Mouse (Mus musculus): ENCODE data around the gene Mkrn1. TPM values are rescaled to one million over a fixed set of nuclear protein-coding genes. Genes with fewer than 3 reads are reported as not detected.

Gene Mkrn1
- polyA plus RNA-seq (2012) = 86.9 and 108 TPM in 2 replicates

DNA sequence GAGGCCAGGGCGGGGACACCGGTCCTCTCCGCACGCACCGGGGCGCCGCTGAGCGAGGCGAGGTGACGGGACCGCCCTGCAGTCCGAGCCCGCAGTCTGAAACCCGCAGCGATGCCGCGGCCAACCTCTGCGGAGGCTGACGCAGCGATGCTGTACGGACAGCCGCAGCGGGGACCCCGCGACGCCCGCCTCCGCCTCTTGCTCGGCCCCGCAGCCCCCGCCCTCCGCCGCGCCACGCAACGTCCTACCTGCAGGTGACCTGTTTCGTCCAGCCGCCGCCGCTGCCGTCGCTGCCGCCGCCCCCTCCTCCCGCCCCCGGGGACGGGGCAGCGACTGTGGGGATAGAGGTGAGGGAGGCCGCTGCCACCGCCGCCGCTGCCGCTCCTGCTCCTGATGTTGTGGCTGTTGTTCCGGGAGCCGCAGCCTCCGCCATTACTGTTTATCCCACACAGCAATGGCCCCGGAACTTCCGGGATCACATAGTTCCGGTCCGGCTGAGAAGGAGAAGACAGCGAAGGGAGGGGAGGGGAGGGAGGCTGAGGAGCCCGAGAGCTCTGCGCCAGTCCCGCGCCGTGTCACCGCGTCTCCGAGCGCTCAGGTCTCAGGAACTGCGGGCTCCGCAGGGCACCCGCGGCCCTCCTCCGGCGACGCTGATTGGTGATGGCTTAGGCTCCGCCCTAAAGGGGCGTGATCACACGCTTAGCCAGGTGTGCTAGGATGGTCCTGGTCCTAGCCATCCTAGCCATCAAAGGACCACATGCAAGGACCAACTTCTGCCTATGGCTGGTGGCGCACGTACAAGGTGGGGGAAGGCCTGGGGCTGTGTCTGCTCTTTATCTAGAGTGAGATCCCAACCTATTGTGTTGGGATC lies at the start of gene Mkrn1:
Gene Mkrn1 (minus strand): TSS at position 612 of the 871 bp plus-strand sequence.
- Histone ChIP-seq H3K4me1 (ENCODE audit: control insufficient read depth) (peaks cover 77% of the 10 kb centered on the region), H3K36me3 (ENCODE audit: control insufficient read depth) (peaks cover 39% of the 10 kb centered on the region), H3K27me3 (ENCODE audit: control insufficient read depth) (peaks cover 11% of the 10 kb centered on the region), H3K9me3 (ENCODE audit: control insufficient read depth, low read length) (peaks cover 3% of the 10 kb centered on the region), H3K4me3 (replicated peaks) (peak within 1 kb of the TSS; percentile 82)
- TF ChIP-seq GATA1 (IDR thresholded peaks at IDR 0.05; ENCODE audit: low read length) = no peak
- TF ChIP-seq TAL1 (IDR thresholded peaks at IDR 0.05; ENCODE audit: low read length) = no peak

GRCm38 (mm10) chr6:39469427-39469826 lies 49.2 kb upstream of the Mkrn1 start:
- no peaks in the 10 kb centered on the region for H3K36me3 ChIP-seq (ENCODE audit: control insufficient read depth)

DNA sequence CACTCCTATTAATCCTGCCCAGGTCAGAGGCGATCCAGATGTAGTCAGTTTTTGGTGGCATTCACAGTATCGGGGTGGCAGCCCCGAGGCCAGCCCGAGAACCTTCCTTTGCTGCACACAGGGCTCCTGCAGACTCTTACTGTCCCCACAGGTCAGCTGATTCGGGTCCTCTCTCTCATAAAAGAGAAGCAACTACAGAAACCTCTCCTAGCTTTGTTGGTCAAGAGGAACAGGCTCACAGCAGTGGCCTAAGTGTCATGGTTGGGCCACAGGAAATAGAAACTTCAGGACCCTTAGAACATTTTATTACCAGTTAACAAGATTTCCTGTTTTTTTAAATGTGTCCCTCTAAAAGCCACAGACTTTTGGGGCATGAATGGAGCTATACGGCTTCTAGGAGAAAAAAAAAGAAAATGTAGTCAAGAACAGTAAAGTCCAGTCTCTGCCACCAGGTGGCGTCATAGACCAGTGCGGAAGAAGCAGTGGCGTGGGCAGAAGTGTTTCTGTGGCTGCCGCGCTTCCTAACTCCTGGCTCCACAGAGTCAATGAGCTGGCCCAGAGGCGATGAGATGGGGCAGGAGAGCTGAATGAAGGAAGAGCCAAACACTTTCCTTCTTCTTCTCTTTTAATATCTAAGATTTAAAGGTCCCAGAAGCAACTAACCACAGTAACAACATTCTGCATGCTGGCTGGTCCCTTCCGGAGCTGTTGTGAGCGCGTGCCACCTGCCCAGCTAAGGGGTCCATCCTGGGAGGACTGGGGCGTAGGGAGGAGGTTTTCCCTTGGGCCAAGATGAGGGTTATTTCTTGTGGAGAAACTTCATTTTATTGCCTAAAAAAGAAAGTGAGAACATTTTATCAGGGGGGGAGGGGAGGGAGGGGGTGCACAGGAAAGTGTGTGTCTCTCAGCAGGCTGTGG lies 42.6 kb upstream of the Mkrn1 start:
- Histone ChIP-seq H3K36me3 (ENCODE audit: control insufficient read depth) (no peaks in the 10 kb centered on the region), H3K4me3 (replicated peaks) (no peak overlapping the region), H3K27me3 (ENCODE audit: control insufficient read depth) (no peaks in the 10 kb centered on the region), H3K9me3 (ENCODE audit: control insufficient read depth, low read length) (peaks cover 2% of the 10 kb centered on the region; the same call in 1 of the 2 replicates), H3K4me1 (ENCODE audit: control insufficient read depth) (peaks cover 6% of the 10 kb centered on the region)
- TF ChIP-seq GATA1 (IDR thresholded peaks at IDR 0.05; ENCODE audit: low read length) = no peak
- TF ChIP-seq TAL1 (IDR thresholded peaks at IDR 0.05; ENCODE audit: low read length) = no peak

More at GRCm38 (mm10) chr6:39469427-39469826, 49.2 kb upstream of the Mkrn1 start:
- no peaks in the 10 kb centered on the region for H3K4me1 ChIP-seq (ENCODE audit: control insufficient read depth)
- no peaks in the 10 kb centered on the region for H3K27me3 ChIP-seq (ENCODE audit: control insufficient read depth)
- no peaks in the 10 kb centered on the region for H3K9me3 ChIP-seq (ENCODE audit: control insufficient read depth, low read length)
- no peak overlapping the region for H3K4me3 ChIP-seq (replicated peaks)
- no peak for TF ChIP-seq TAL1 (IDR thresholded peaks at IDR 0.05; ENCODE audit: low read length)
- TF ChIP-seq GATA1 (IDR thresholded peaks at IDR 0.05; ENCODE audit: low read length) = no peak

GRCm38 (mm10) chr6:39460040-39460439 lies 39.8 kb upstream of the Mkrn1 start:
- Histone ChIP-seq H3K4me1 (ENCODE audit: control insufficient read depth) (peaks cover 9% of the 10 kb centered on the region), H3K27me3 (ENCODE audit: control insufficient read depth) (no peaks in the 10 kb centered on the region), H3K4me3 (replicated peaks) (no peak overlapping the region), H3K36me3 (ENCODE audit: control insufficient read depth) (no peaks in the 10 kb centered on the region), H3K9me3 (ENCODE audit: control insufficient read depth, low read length) (peaks cover 2% of the 10 kb centered on the region; the same call in 1 of the 2 replicates)
- TF ChIP-seq GATA1 (IDR thresholded peaks at IDR 0.05; ENCODE audit: low read length) (no peak), TAL1 (IDR thresholded peaks at IDR 0.05; ENCODE audit: low read length) (no peak)

DNA sequence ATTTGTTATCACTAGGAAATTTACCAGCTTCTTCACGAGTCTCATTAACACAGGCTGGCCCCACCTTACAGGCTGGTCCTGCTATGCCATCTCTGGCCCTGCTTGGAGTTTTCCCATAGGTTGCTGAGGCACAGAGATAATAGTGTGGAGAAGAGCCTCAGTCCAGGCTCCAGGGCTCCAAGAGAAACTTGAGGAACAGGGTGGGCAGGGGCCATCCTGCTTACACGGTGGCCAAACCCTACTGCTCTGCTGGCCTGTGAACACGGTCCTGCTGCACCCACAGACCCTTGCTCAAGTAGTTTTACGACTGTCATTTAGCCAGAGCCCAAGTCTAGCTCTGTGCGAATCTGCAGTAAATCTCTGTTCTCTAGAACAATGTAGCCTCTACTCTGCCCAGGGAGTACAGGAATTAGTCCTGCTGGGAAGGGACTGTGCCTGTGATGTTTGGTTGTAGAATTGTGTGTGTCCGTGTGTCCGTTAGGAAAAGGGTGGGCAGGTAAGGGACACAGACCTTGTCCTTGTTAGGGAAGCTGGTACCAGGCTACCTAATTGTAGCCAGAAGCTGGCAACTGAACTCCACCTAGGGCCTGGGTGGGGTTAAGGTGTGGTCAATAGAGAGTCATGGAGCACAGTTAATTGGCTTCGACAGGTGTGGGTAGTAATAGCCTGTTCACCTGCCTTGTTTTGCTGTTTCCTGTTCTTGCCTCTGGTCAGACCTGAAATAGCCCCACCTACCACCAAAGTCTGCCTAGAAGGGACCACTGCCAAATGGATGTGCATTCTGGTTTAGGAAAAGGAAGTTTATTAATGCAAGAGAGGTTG lies 35.3 kb upstream of the Mkrn1 start:
- TF ChIP-seq GATA1 (IDR thresholded peaks at IDR 0.05; ENCODE audit: low read length) (no peak), TAL1 (IDR thresholded peaks at IDR 0.05; ENCODE audit: low read length) (no peak)

DNA sequence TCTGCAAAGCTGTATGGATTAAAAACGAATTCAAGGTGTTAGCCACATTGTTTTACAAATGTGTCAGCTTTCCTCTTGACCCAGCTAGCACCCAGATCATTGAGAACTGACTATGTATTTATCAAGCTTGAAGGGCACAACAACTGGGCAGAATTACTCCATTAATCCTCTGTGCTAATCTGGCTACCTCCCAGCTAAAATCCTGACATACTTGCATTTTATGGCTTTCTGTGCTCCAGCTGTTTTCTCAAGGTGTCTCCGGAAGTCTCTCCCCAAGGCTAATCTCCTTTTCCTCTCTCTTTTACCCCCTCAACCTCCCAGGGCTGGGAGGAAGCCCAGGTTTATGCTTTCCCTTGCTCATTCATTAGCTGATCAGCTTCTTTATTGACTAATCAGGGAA lies 34.4 kb upstream of the Mkrn1 start:
- Histone ChIP-seq H3K4me3 (replicated peaks) (no peak overlapping the region), H3K4me1 (ENCODE audit: control insufficient read depth) (peaks cover 6% of the 10 kb centered on the region), H3K9me3 (ENCODE audit: control insufficient read depth, low read length) (no peaks in the 10 kb centered on the region), H3K36me3 (ENCODE audit: control insufficient read depth) (no peaks in the 10 kb centered on the region), H3K27me3 (ENCODE audit: control insufficient read depth) (peaks cover 3% of the 10 kb centered on the region)
- no peak for TF ChIP-seq TAL1 (IDR thresholded peaks at IDR 0.05; ENCODE audit: low read length)
- TF ChIP-seq GATA1 (IDR thresholded peaks at IDR 0.05; ENCODE audit: low read length) = no peak

More for the DNA sequence above, 35.3 kb upstream of the Mkrn1 start:
- Histone ChIP-seq H3K9me3 (ENCODE audit: control insufficient read depth, low read length) (peaks cover 2% of the 10 kb centered on the region; the same call in 1 of the 2 replicates), H3K36me3 (ENCODE audit: control insufficient read depth) (no peaks in the 10 kb centered on the region), H3K4me3 (replicated peaks) (no peak overlapping the region), H3K4me1 (ENCODE audit: control insufficient read depth) (peaks cover 4% of the 10 kb centered on the region), H3K27me3 (ENCODE audit: control insufficient read depth) (no peaks in the 10 kb centered on the region)

GRCm38 (mm10) chr6:39453564-39453963 lies 33.3 kb upstream of the Mkrn1 start:
- Histone ChIP-seq H3K27me3 (ENCODE audit: control insufficient read depth) (peaks cover 10% of the 10 kb centered on the region), H3K36me3 (ENCODE audit: control insufficient read depth) (no peaks in the 10 kb centered on the region), H3K4me3 (replicated peaks) (no peak overlapping the region), H3K4me1 (ENCODE audit: control insufficient read depth) (peaks cover 6% of the 10 kb centered on the region), H3K9me3 (ENCODE audit: control insufficient read depth, low read length) (no peaks in the 10 kb centered on the region)
- no peak for TF ChIP-seq TAL1 (IDR thresholded peaks at IDR 0.05; ENCODE audit: low read length)
- TF ChIP-seq GATA1 (IDR thresholded peaks at IDR 0.05; ENCODE audit: low read length) = no peak

GRCm38 (mm10) chr6:39451033-39451432 lies 30.8 kb upstream of the Mkrn1 start:
- Histone ChIP-seq H3K36me3 (ENCODE audit: control insufficient read depth) (no peaks in the 10 kb centered on the region), H3K27me3 (ENCODE audit: control insufficient read depth) (peaks cover 20% of the 10 kb centered on the region), H3K9me3 (ENCODE audit: control insufficient read depth, low read length) (peaks cover 3% of the 10 kb centered on the region; the same call in 1 of the 2 replicates), H3K4me3 (replicated peaks) (no peak overlapping the region), H3K4me1 (ENCODE audit: control insufficient read depth) (peaks cover 13% of the 10 kb centered on the region)
- TF ChIP-seq TAL1 (IDR thresholded peaks at IDR 0.05; ENCODE audit: low read length) = no peak
- no peak for TF ChIP-seq GATA1 (IDR thresholded peaks at IDR 0.05; ENCODE audit: low read length)
